Mouse (Mus musculus): ENCODE data around the gene Ankrd13a. TPM values are rescaled to one million over a fixed set of nuclear protein-coding genes. Genes with fewer than 3 reads are reported as not detected.

Gene Ankrd13a
- polyA plus RNA-seq (2015; fragmentation: Nextera tagmentation; extraction: Ambion mirVana) = 38.6 and 40.2 TPM in 2 replicates

DNA sequence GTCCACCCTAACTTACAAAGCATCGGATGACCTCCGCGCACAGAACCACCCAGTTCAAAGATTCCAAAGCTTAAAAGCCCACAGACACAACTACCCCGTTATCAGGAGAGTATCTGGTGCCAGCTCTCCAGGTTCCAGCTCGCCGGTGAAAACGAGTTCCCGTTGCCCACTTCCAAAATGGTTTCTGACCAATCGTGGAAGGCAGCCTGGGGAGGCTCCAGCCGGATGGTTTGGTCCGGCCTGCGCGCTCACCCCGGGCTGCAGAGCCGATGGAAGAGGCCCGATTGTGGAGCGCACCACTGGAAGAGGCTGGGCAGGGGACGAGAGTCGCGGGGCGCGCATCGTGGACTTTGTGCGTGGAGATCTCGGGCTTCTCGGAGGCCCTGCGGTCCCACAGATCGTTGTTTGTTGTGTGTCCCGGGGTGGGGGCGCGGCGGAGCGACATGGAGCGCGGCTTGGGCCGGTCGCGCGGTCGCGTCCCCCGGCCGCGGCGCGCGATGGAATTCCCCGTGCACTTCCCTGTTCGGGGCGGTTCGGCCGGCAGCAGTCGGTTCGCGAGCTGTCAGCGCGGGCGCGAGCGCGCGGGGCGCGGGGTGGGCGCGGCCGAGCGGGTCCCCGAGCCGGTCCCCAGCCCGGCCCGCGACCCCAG is at the start of gene Ankrd13a:
Gene Ankrd13a (plus strand): TSS at position 275 of the 649 bp plus-strand sequence.
- Histone ChIP-seq H3K4me1 (peaks cover 33% of the 10 kb centered on the region), H3K4me2 (replicated peaks) (peak within 1 kb of the TSS; percentile 93), H3K27ac (peak within 1 kb of the TSS; percentile 91), H3K4me3 (peak within 1 kb of the TSS; percentile 100), H3K9me3 (no peaks in the 10 kb centered on the region), H3K9ac (peak within 1 kb of the TSS; percentile 95), H3K27me3 (no peaks in the 10 kb centered on the region), H3K36me3 (no peaks in the 10 kb centered on the region)
- under 1% methylated on average over 68 of the region's 73 CpGs for WGBS
- ATAC-seq (ENCODE audit: low FRiP score, low read depth) = peak; percentile 88

GRCm38 (mm10) chr5:114728160-114728559 is 46.3 kb upstream of the Ankrd13a start:
- Histone ChIP-seq H3K9me3 (peaks cover 3% of the 10 kb centered on the region; the same call in 1 of the 2 replicates), H3K27me3 (no peaks in the 10 kb centered on the region), H3K36me3 (peaks cover 78% of the 10 kb centered on the region)

GRCm38 (mm10) chr5:114730129-114730528 is 44.3 kb upstream of the Ankrd13a start:
- H3K36me3 ChIP-seq = peaks cover 86% of the 10 kb centered on the region

More at GRCm38 (mm10) chr5:114728160-114728559, 46.3 kb upstream of the Ankrd13a start:
- H3K27ac ChIP-seq = no peak overlapping the region
- H3K4me3 ChIP-seq = no peak overlapping the region
- H3K4me1 ChIP-seq = no peaks in the 10 kb centered on the region
- H3K4me2 ChIP-seq (replicated peaks) = no peak overlapping the region
- H3K9ac ChIP-seq = no peak overlapping the region
- no peak for ATAC-seq (ENCODE audit: low FRiP score, low read depth)
- WGBS = 82% methylated on average over 10 of the region's 10 CpGs

GRCm38 (mm10) chr5:114731498-114731897 is 43.0 kb upstream of the Ankrd13a start:
- Histone ChIP-seq H3K27ac (0 out of 2 replicates have a peak overlapping the region, but pooled peaks have one; percentile 22), H3K4me3 (no peak overlapping the region), H3K4me1 (no peaks in the 10 kb centered on the region), H3K36me3 (peaks cover 89% of the 10 kb centered on the region), H3K27me3 (no peaks in the 10 kb centered on the region), H3K4me2 (replicated peaks) (no peak overlapping the region), H3K9me3 (no peaks in the 10 kb centered on the region), H3K9ac (no peak overlapping the region)
- WGBS = 67% methylated on average over 6 of the region's 6 CpGs
- ATAC-seq (ENCODE audit: low FRiP score, low read depth) = no peak

More at GRCm38 (mm10) chr5:114730129-114730528, 44.3 kb upstream of the Ankrd13a start:
- no peaks in the 10 kb centered on the region for H3K9me3 ChIP-seq
- no peak overlapping the region; the same call in 1 of the 2 replicates for H3K27ac ChIP-seq
- no peaks in the 10 kb centered on the region for H3K4me1 ChIP-seq
- no peak overlapping the region for H3K9ac ChIP-seq
- WGBS = 47% methylated on average over 10 of the region's 10 CpGs
- H3K4me2 ChIP-seq (replicated peaks) = no peak overlapping the region
- no peak for ATAC-seq (ENCODE audit: low FRiP score, low read depth)
- H3K4me3 ChIP-seq = no peak overlapping the region
- H3K27me3 ChIP-seq = no peaks in the 10 kb centered on the region

DNA sequence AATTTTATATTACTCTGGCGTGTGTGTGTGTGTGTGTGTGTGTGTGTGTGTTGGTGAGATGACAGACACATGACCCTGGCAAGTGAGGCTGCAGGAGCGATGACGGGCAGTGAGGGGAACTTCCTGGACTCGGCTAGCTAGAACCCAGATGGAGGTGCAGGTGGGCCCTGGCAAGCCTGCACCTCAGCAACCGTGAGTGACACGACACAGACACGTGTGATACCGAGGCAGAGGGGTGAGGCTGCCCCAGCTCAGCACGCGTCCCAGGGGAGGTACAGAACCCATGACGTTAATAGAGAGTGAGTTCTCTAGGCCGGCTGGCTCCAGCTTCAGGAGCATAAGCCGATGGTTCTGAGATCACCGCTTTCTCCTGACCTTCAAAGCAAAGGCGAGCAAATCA is 42.5 kb upstream of the Ankrd13a start:
- WGBS = 85% methylated on average over 15 of the region's 15 CpGs
- no peak for ATAC-seq (ENCODE audit: low FRiP score, low read depth)
- Histone ChIP-seq H3K9me3 (no peaks in the 10 kb centered on the region), H3K27ac (no peak overlapping the region), H3K4me1 (no peaks in the 10 kb centered on the region), H3K4me3 (no peak overlapping the region), H3K27me3 (no peaks in the 10 kb centered on the region), H3K9ac (no peak overlapping the region), H3K4me2 (replicated peaks) (no peak overlapping the region), H3K36me3 (peaks cover 94% of the 10 kb centered on the region)

DNA sequence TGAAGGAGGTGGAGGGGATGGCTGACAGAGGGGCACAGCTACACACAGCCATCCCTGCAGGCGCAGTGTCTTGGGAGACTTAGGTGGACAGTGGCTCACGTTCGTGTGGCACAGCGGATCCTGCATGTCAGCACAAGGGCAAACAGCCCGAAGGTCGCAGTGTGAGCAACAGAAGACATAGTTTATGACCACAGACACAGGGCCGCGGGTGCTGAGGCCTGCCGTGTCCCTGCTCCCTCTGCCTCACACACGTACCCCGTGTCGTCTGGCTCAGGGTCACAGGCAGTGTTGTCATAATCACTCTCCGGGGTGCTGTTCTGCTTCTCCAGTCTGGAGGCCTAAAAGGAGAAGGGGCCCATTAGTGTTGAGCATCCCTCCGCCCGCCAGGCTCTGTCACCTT is 40.9 kb upstream of the Ankrd13a start:
- 88% methylated on average over 15 of the region's 15 CpGs for WGBS
- peaks cover 97% of the 10 kb centered on the region for H3K36me3 ChIP-seq

GRCm38 (mm10) chr5:114737090-114737887 is 37.2 kb upstream of the Ankrd13a start:
- no peak for ATAC-seq (ENCODE audit: low FRiP score, low read depth)
- no peaks in the 10 kb centered on the region for H3K27me3 ChIP-seq
- 87% methylated on average over 21 of the region's 21 CpGs for WGBS

More for the DNA sequence above, 40.9 kb upstream of the Ankrd13a start:
- Histone ChIP-seq H3K4me3 (no peak overlapping the region), H3K4me1 (no peaks in the 10 kb centered on the region), H3K27me3 (no peaks in the 10 kb centered on the region), H3K9ac (no peak overlapping the region), H3K27ac (no peak overlapping the region), H3K4me2 (replicated peaks) (no peak overlapping the region), H3K9me3 (no peaks in the 10 kb centered on the region)
- no peak for ATAC-seq (ENCODE audit: low FRiP score, low read depth)

DNA sequence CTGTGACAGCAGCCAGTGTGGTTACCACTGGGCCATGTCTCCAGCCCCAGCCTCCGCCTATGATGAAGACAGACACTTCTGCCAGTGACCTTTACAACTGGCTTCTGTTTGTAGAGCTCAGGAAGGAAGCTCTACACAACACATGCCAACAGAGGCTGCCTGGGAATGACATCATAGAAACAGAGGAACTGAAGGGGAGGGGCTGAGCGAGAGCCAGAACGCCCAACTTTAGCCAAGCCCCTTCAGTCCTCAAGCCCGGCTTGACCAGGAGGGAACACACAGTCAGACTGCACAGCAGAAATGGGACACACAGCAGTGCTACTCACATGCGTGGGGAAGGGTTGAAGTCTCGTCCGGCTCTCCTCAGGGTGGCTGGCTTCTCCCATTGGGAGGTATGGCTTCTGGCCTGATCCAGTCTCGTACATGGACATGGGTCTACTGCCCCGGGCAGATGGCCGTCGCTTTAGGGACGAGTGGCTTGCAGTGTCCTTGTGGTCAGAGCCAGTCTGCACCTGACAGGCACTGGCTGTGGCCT is 35.7 kb upstream of the Ankrd13a start:
- Histone ChIP-seq H3K4me1 (no peaks in the 10 kb centered on the region), H3K4me3 (no peak overlapping the region), H3K9me3 (no peaks in the 10 kb centered on the region), H3K4me2 (replicated peaks) (no peak overlapping the region), H3K9ac (peak overlapping the region; percentile 13; the same call in 1 of the 2 replicates), H3K36me3 (peaks cover 94% of the 10 kb centered on the region), H3K27ac (no peak overlapping the region), H3K27me3 (no peaks in the 10 kb centered on the region)
- ATAC-seq (ENCODE audit: low FRiP score, low read depth) = no peak
- 80% methylated on average over 12 of the region's 12 CpGs for WGBS

More at GRCm38 (mm10) chr5:114737090-114737887, 37.2 kb upstream of the Ankrd13a start:
- H3K4me2 ChIP-seq (replicated peaks) = no peak overlapping the region
- H3K4me1 ChIP-seq = no peaks in the 10 kb centered on the region
- no peak overlapping the region for H3K27ac ChIP-seq
- H3K9ac ChIP-seq = no peak overlapping the region
- H3K9me3 ChIP-seq = no peaks in the 10 kb centered on the region
- H3K36me3 ChIP-seq = peaks cover 94% of the 10 kb centered on the region
- H3K4me3 ChIP-seq = no peak overlapping the region

GRCm38 (mm10) chr5:114740595-114740994 is 33.9 kb upstream of the Ankrd13a start:
- Histone ChIP-seq H3K4me2 (replicated peaks) (no peak overlapping the region), H3K9ac (no peak overlapping the region), H3K27ac (no peak overlapping the region), H3K4me3 (no peak overlapping the region), H3K27me3 (no peaks in the 10 kb centered on the region), H3K4me1 (no peaks in the 10 kb centered on the region), H3K36me3 (peaks cover 96% of the 10 kb centered on the region), H3K9me3 (no peaks in the 10 kb centered on the region)
- ATAC-seq (ENCODE audit: low FRiP score, low read depth) = peak; percentile 45; the same call in 1 of the 2 replicates
- WGBS = 76% methylated on average over 4 of the region's 4 CpGs

- ATAC-seq (ENCODE audit: low FRiP score, low read depth) = no peak
- H3K4me3 ChIP-seq = no peak overlapping the region
- no peaks in the 10 kb centered on the region for H3K9me3 ChIP-seq
- peaks cover 90% of the 10 kb centered on the region for H3K36me3 ChIP-seq
- no peaks in the 10 kb centered on the region for H3K27me3 ChIP-seq
- 82% methylated on average over 10 of the region's 10 CpGs for WGBS
- no peak overlapping the region for H3K4me2 ChIP-seq (replicated peaks)
- H3K4me1 ChIP-seq = no peaks in the 10 kb centered on the region
- H3K9ac ChIP-seq = no peak overlapping the region
- H3K27ac ChIP-seq = no peak overlapping the region
These were observed 31.9 kb upstream of the Ankrd13a start for GRCm38 (mm10) chr5:114742572-114742971.

DNA sequence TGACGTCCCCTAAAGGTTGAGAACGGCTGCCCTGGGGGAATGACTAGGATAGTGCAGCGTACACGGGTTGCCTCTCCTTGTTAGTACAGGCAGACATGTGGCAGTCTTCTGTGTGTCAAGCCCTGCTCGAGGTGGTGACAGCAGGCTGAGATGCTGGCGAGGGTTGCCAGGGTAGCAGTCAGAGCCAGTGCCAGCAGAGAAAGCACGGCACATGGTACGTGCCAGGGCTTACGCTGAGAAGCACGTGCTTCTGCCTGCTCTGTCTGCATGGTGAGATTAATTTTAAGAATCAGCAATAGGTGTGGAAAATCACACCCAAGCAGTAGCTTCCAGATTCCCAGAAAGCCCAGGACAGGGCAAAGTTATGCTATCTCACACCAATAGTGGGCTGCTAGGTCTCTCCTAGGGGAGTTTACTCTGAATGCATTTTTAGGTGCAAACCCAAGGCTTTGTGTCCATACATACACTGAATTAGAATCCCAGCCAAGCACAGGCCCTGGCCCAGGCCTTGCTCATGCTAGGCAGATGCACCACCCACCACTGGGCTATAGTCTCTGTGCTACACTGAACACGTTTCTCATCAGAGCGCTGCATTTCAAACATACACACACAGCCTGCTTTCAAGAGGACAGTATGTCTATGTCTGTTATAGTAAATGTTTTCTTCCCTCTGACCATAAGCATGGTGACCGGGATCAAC is 31.3 kb upstream of the Ankrd13a start:
- H3K4me3 ChIP-seq = no peak overlapping the region
- no peaks in the 10 kb centered on the region for H3K4me1 ChIP-seq
- 89% methylated on average over 13 of the region's 13 CpGs for WGBS
- H3K36me3 ChIP-seq = peaks cover 87% of the 10 kb centered on the region
- no peak overlapping the region for H3K9ac ChIP-seq
- H3K9me3 ChIP-seq = no peaks in the 10 kb centered on the region
- no peak overlapping the region for H3K4me2 ChIP-seq (replicated peaks)
- no peak overlapping the region for H3K27ac ChIP-seq
- ATAC-seq (ENCODE audit: low FRiP score, low read depth) = no peak
- no peaks in the 10 kb centered on the region for H3K27me3 ChIP-seq

Measured in limb, embryonic 13.5 days (tissue).